ENCODE assay signal across 17 mouse cellular contexts in genomic region chr4:64003677-64004076, GRCm38 (mm10). TPM values are rescaled to one million over a fixed set of nuclear protein-coding genes. Genes with fewer than 3 reads are reported as not detected.
DNase-seq lines count a peak whose midpoint lies in the region; ATAC-seq lines count a peak whose summit lies in the region.
"Had no signal": no experiment of that assay in that cellular context is flagged by ENCODE, and none has a peak within 500 bp of the region (broad histone marks: within the 10 kb centered on the region; RNA-seq: fewer than 3 reads in every experiment).

No protein-coding gene starts in this region.

- DNase-seq in forebrain, embryonic 10.5 days (ENCODE audit: extremely low spot score, low spot score), result no peak
- DNase-seq in forebrain, embryonic 11.5 days (ENCODE audit: low spot score), result no peak
- no peak for DNase-seq in midbrain, embryonic 11.5 days (ENCODE audit: low spot score, missing footprints)
- DNase-seq in lung, postnatal 10 days, result peak; percentile 50
- DNase-seq in spleen, adult 12 weeks (ENCODE audit: low spot score), result no peak
- DNase-seq: adrenal gland, postnatal 25 days; cerebellum, adult 9-11 months; heart, postnatal 36 days; left cerebral cortex, postnatal 4 days; thymus, adult 2 months had no signal

- no peak overlapping the region for H3K9ac ChIP-seq in forebrain, embryonic 11.5 days (ENCODE audit: low read length)
- no peak overlapping the region for H3K9ac ChIP-seq in hindbrain, embryonic 15.5 days
- no peak overlapping the region for H3K9ac ChIP-seq in hindbrain, embryonic 16.5 days (ENCODE audit: low read depth, low read length)
- no peak overlapping the region for H3K9ac ChIP-seq in midbrain, embryonic 13.5 days (replicated peaks)
- no peak overlapping the region for H3K9ac ChIP-seq in midbrain, embryonic 11.5 days (ENCODE audit: low read length)
- H3K9ac ChIP-seq: heart, embryonic 12.5 days; intestine, embryonic 15.5 days; midbrain, embryonic 12.5 days; stomach, embryonic 15.5 days had no signal

- WGBS in forebrain, embryonic 10.5 days, result 43% methylated on average over 3 of the region's 3 CpGs
- 30% methylated on average over 3 of the region's 3 CpGs for WGBS in forebrain, embryonic 11.5 days
- 8% methylated on average over 3 of the region's 3 CpGs for WGBS in hindbrain, embryonic 15.5 days
- 13% methylated on average over 3 of the region's 3 CpGs for WGBS in hindbrain, embryonic 16.5 days
- 10% methylated on average over 3 of the region's 3 CpGs for WGBS in midbrain, embryonic 13.5 days
- WGBS in midbrain, embryonic 11.5 days, result 26% methylated on average over 3 of the region's 3 CpGs

- peaks cover 23% of the 10 kb centered on the region for H3K4me1 ChIP-seq in forebrain, embryonic 10.5 days
- 0 out of 2 replicates have a peak, but pooled peaks cover 5% of the 10 kb centered on the region for H3K4me1 ChIP-seq in forebrain, embryonic 11.5 days (replicated peaks; ENCODE audit: control insufficient read depth, insufficient read depth, low read length)
- no peaks in the 10 kb centered on the region; the same call in 1 of the 2 replicates for H3K4me1 ChIP-seq in hindbrain, embryonic 15.5 days (replicated peaks)
- H3K4me1 ChIP-seq in hindbrain, embryonic 16.5 days (ENCODE audit: control insufficient read depth, insufficient read depth, low read depth, low read length), result no peaks in the 10 kb centered on the region
- H3K4me1 ChIP-seq in midbrain, embryonic 13.5 days (replicated peaks), result no peaks in the 10 kb centered on the region
- H3K4me1 ChIP-seq in midbrain, embryonic 11.5 days (ENCODE audit: control insufficient read depth, insufficient read depth, low read length), result no peaks in the 10 kb centered on the region; the same call in 1 of the 2 replicates
- H3K4me1 ChIP-seq: heart, embryonic 12.5 days; intestine, embryonic 15.5 days; stomach, embryonic 15.5 days had no signal

- H3K9me3 ChIP-seq in forebrain, embryonic 10.5 days, result no peaks in the 10 kb centered on the region
- H3K9me3 ChIP-seq in forebrain, embryonic 11.5 days (ENCODE audit: control insufficient read depth, low read length), result no peaks in the 10 kb centered on the region
- no peaks in the 10 kb centered on the region for H3K9me3 ChIP-seq in hindbrain, embryonic 15.5 days
- no peaks in the 10 kb centered on the region for H3K9me3 ChIP-seq in hindbrain, embryonic 16.5 days (ENCODE audit: control insufficient read depth, low read length)
- no peaks in the 10 kb centered on the region for H3K9me3 ChIP-seq in midbrain, embryonic 13.5 days
- H3K9me3 ChIP-seq in midbrain, embryonic 11.5 days (ENCODE audit: control insufficient read depth, low read length), result no peaks in the 10 kb centered on the region
- H3K9me3 ChIP-seq: heart, embryonic 12.5 days; intestine, embryonic 15.5 days; midbrain, embryonic 12.5 days; stomach, embryonic 15.5 days had no signal

- no peak for ATAC-seq in forebrain, embryonic 11.5 days (replicated peaks; ENCODE audit: low FRiP score)
- peak; percentile 36; the same call in 1 of the 2 replicates for ATAC-seq in hindbrain, embryonic 15.5 days (ENCODE audit: low FRiP score, low read depth)
- ATAC-seq in hindbrain, embryonic 16.5 days, result no peak
- peak; percentile 55 for ATAC-seq in midbrain, embryonic 13.5 days
- ATAC-seq in midbrain, embryonic 11.5 days (ENCODE audit: low FRiP score), result no peak
- ATAC-seq: intestine, embryonic 15.5 days had no signal

- H3K4me2 ChIP-seq in forebrain, embryonic 11.5 days (ENCODE audit: low read depth, low read length, severe bottlenecking), result no peak overlapping the region
- H3K4me2 ChIP-seq in hindbrain, embryonic 15.5 days, result no peak overlapping the region
- no peak overlapping the region for H3K4me2 ChIP-seq in hindbrain, embryonic 16.5 days (ENCODE audit: low read length)
- H3K4me2 ChIP-seq in midbrain, embryonic 13.5 days (replicated peaks), result no peak overlapping the region
- H3K4me2 ChIP-seq in midbrain, embryonic 11.5 days, result no peak overlapping the region
- H3K4me2 ChIP-seq: heart, embryonic 12.5 days; intestine, embryonic 15.5 days; midbrain, embryonic 12.5 days; stomach, embryonic 15.5 days had no signal

- H3K27ac ChIP-seq in forebrain, embryonic 10.5 days, result 0 out of 2 replicates have a peak overlapping the region, but pooled peaks have one; percentile 31
- no peak overlapping the region for H3K27ac ChIP-seq in forebrain, embryonic 11.5 days (ENCODE audit: low read depth, low read length)
- 0 out of 2 replicates have a peak overlapping the region, but pooled peaks have one; percentile 22 for H3K27ac ChIP-seq in hindbrain, embryonic 15.5 days (replicated peaks)
- H3K27ac ChIP-seq in hindbrain, embryonic 16.5 days (ENCODE audit: low read depth, low read length), result no peak overlapping the region
- no peak overlapping the region for H3K27ac ChIP-seq in midbrain, embryonic 13.5 days
- no peak overlapping the region for H3K27ac ChIP-seq in midbrain, embryonic 11.5 days (ENCODE audit: low read depth, low read length)
- H3K27ac ChIP-seq: intestine, embryonic 15.5 days; midbrain, embryonic 12.5 days; stomach, embryonic 15.5 days had no signal

- no peaks in the 10 kb centered on the region for H3K36me3 ChIP-seq in forebrain, embryonic 10.5 days (replicated peaks)
- no peaks in the 10 kb centered on the region for H3K36me3 ChIP-seq in forebrain, embryonic 11.5 days (ENCODE audit: control insufficient read depth, insufficient read depth, low read length)
- no peaks in the 10 kb centered on the region for H3K36me3 ChIP-seq in hindbrain, embryonic 15.5 days
- 0 out of 2 replicates have a peak, but pooled peaks cover 2% of the 10 kb centered on the region for H3K36me3 ChIP-seq in hindbrain, embryonic 16.5 days (ENCODE audit: control insufficient read depth, insufficient read depth, low read length)
- no peaks in the 10 kb centered on the region for H3K36me3 ChIP-seq in midbrain, embryonic 13.5 days
- H3K36me3 ChIP-seq in midbrain, embryonic 11.5 days (ENCODE audit: control insufficient read depth, insufficient read depth, low read length), result no peaks in the 10 kb centered on the region
- H3K36me3 ChIP-seq: heart, embryonic 12.5 days; intestine, embryonic 15.5 days; midbrain, embryonic 12.5 days; stomach, embryonic 15.5 days had no signal

- no peaks in the 10 kb centered on the region for H3K27me3 ChIP-seq in forebrain, embryonic 10.5 days (ENCODE audit: poor library complexity, severe bottlenecking)
- no peaks in the 10 kb centered on the region for H3K27me3 ChIP-seq in forebrain, embryonic 11.5 days (ENCODE audit: control insufficient read depth, insufficient read depth, low read length)
- no peaks in the 10 kb centered on the region for H3K27me3 ChIP-seq in hindbrain, embryonic 15.5 days
- H3K27me3 ChIP-seq in hindbrain, embryonic 16.5 days (replicated peaks; ENCODE audit: control insufficient read depth, insufficient read depth, low read length), result no peaks in the 10 kb centered on the region
- no peaks in the 10 kb centered on the region for H3K27me3 ChIP-seq in midbrain, embryonic 13.5 days
- H3K27me3 ChIP-seq in midbrain, embryonic 11.5 days (ENCODE audit: control insufficient read depth, insufficient read depth, low read length), result no peaks in the 10 kb centered on the region
- H3K27me3 ChIP-seq: intestine, embryonic 15.5 days; midbrain, embryonic 12.5 days; stomach, embryonic 15.5 days had no signal

- no peak overlapping the region for H3K4me3 ChIP-seq in forebrain, embryonic 10.5 days
- no peak overlapping the region for H3K4me3 ChIP-seq in forebrain, embryonic 11.5 days (ENCODE audit: low read depth, low read length)
- H3K4me3 ChIP-seq in hindbrain, embryonic 15.5 days, result no peak overlapping the region
- H3K4me3 ChIP-seq in hindbrain, embryonic 16.5 days (ENCODE audit: low read length), result no peak overlapping the region
- no peak overlapping the region for H3K4me3 ChIP-seq in midbrain, embryonic 13.5 days (replicated peaks)
- H3K4me3 ChIP-seq in midbrain, embryonic 11.5 days (ENCODE audit: low read depth, low read length), result no peak overlapping the region
- H3K4me3 ChIP-seq: heart, embryonic 12.5 days; intestine, embryonic 15.5 days; midbrain, embryonic 12.5 days; stomach, embryonic 15.5 days had no signal

RNA-seq across cellular contexts. Expression of gene Tnc, which starts 43.1 kb away (rescaled TPM):
- 1.2 TPM in 2 replicates for polyA plus RNA-seq in forebrain, embryonic 10.5 days (2016; fragmentation: Nextera tagmentation; extraction: Ambion mirVana)
- polyA plus RNA-seq in forebrain, embryonic 11.5 days (2014; fragmentation: Nextera tagmentation; extraction: Ambion mirVana), result 5.3 and 5.4 TPM in 2 replicates
- 63.3 and 69.6 TPM in 2 replicates for polyA plus RNA-seq in hindbrain, embryonic 15.5 days (2015; fragmentation: Nextera tagmentation; extraction: Ambion mirVana)
- 53.3 and 76.9 TPM in 2 replicates for polyA plus RNA-seq in hindbrain, embryonic 16.5 days (2015; fragmentation: Nextera tagmentation; extraction: Ambion mirVana)
- polyA plus RNA-seq in midbrain, embryonic 13.5 days (2015; fragmentation: Nextera tagmentation; extraction: Ambion mirVana), result 12.9 and 14.6 TPM in 2 replicates
- 4.0 and 4.4 TPM in 2 replicates for polyA plus RNA-seq in midbrain, embryonic 11.5 days (2014; fragmentation: Nextera tagmentation; extraction: Ambion mirVana)

Comparison
In these comparisons a context has a peak if more than half of its experiments do, and no peak if none do; other contexts are left out.
1. H3K27ac ChIP-seq: peak in forebrain, embryonic 10.5 days (single experiment) and hindbrain, embryonic 15.5 days (single experiment); none in forebrain, embryonic 11.5 days (single experiment), hindbrain, embryonic 16.5 days (single experiment), midbrain, embryonic 13.5 days (single experiment) and midbrain, embryonic 11.5 days (single experiment).
2. ATAC-seq: peak in hindbrain, embryonic 15.5 days (single experiment) and midbrain, embryonic 13.5 days (single experiment); none in forebrain, embryonic 11.5 days (single experiment), hindbrain, embryonic 16.5 days (single experiment) and midbrain, embryonic 11.5 days (single experiment).